Mouse (Mus musculus): ENCODE measurements around the gene Ednrb. TPM values are rescaled to one million over a fixed set of nuclear protein-coding genes. Genes with fewer than 3 reads are reported as not detected.
A peak's percentile ranks its signal among the peaks of the same experiment; 100 is the strongest.

The Ednrb gene
- polyA plus RNA-seq, 1 experiment from 2014 or later = 47.6 TPM

- WGBS = 8% methylated on average over 16 of the region's 16 CpGs
Measured at GRCm38 (mm10) chr14:103842896-103843295, 1.3 kb downstream of the Ednrb start.

GRCm38 (mm10) chr14:103840436-103840835 is 3.8 kb downstream of the Ednrb start:
- Histone ChIP-seq H3K4me3 (peak overlapping the region; percentile 35; the same call in 1 of the 2 replicates), H3K4me1 (peaks cover 11% of the 10 kb centered on the region), H3K27ac (no peak overlapping the region), H3K36me3 (no peaks in the 10 kb centered on the region), H3K27me3 (ENCODE audit: insufficient read depth, poor library complexity, severe bottlenecking) (no peaks in the 10 kb centered on the region), H3K9me3 (no peaks in the 10 kb centered on the region)
- DNase-seq (ENCODE audit: low spot score) = no peak
- whole genome bisulfite sequencing = 79% methylated on average over 2 of the region's 2 CpGs

More at GRCm38 (mm10) chr14:103842896-103843295, 1.3 kb downstream of the Ednrb start:
- H3K27ac ChIP-seq = peak overlapping the region; percentile 82
- peaks cover 11% of the 10 kb centered on the region for H3K4me1 ChIP-seq
- H3K27me3 ChIP-seq (ENCODE audit: insufficient read depth, poor library complexity, severe bottlenecking) = no peaks in the 10 kb centered on the region
- peak overlapping the region; percentile 70 for H3K4me3 ChIP-seq
- H3K36me3 ChIP-seq = no peaks in the 10 kb centered on the region
- DNase-seq (ENCODE audit: low spot score) = no peak
- H3K9me3 ChIP-seq = no peaks in the 10 kb centered on the region

GRCm38 (mm10) chr14:103838887-103839286 is 5.3 kb downstream of the Ednrb start:
- 87% methylated on average over 5 of the region's 5 CpGs for WGBS
- Histone ChIP-seq H3K4me1 (peaks cover 8% of the 10 kb centered on the region), H3K9me3 (no peaks in the 10 kb centered on the region), H3K27ac (no peak overlapping the region), H3K4me3 (no peak overlapping the region), H3K36me3 (no peaks in the 10 kb centered on the region), H3K27me3 (ENCODE audit: insufficient read depth, poor library complexity, severe bottlenecking) (no peaks in the 10 kb centered on the region)
- no peak for DNase-seq (ENCODE audit: low spot score)

- no peaks in the 10 kb centered on the region for H3K9me3 ChIP-seq
- no peaks in the 10 kb centered on the region for H3K36me3 ChIP-seq
- 12% methylated on average over 7 of the region's 7 CpGs for WGBS
- peaks cover 8% of the 10 kb centered on the region for H3K4me1 ChIP-seq
- H3K4me3 ChIP-seq = no peak overlapping the region; the same call in 1 of the 2 replicates
- no peak overlapping the region for H3K27ac ChIP-seq
- no peaks in the 10 kb centered on the region for H3K27me3 ChIP-seq (ENCODE audit: insufficient read depth, poor library complexity, severe bottlenecking)
- DNase-seq (ENCODE audit: low spot score) = no peak
Measured at GRCm38 (mm10) chr14:103834589-103834988, 9.6 kb downstream of the Ednrb start.

- Histone ChIP-seq H3K4me1 (peaks cover 8% of the 10 kb centered on the region), H3K36me3 (no peaks in the 10 kb centered on the region), H3K9me3 (no peaks in the 10 kb centered on the region), H3K4me3 (no peak overlapping the region; the same call in 1 of the 2 replicates), H3K27me3 (ENCODE audit: insufficient read depth, poor library complexity, severe bottlenecking) (no peaks in the 10 kb centered on the region), H3K27ac (no peak overlapping the region)
- 62% methylated on average over 3 of the region's 3 CpGs for WGBS
- DNase-seq (ENCODE audit: low spot score) = no peak
Measured at GRCm38 (mm10) chr14:103834147-103834546, 10.1 kb downstream of the Ednrb start.

GRCm38 (mm10) chr14:103832472-103832871 is 11.7 kb downstream of the Ednrb start:
- H3K27me3 ChIP-seq (ENCODE audit: insufficient read depth, poor library complexity, severe bottlenecking) = no peaks in the 10 kb centered on the region
- no peaks in the 10 kb centered on the region for H3K9me3 ChIP-seq
- H3K4me1 ChIP-seq = peaks cover 8% of the 10 kb centered on the region
- no peak overlapping the region for H3K27ac ChIP-seq
- no peaks in the 10 kb centered on the region for H3K36me3 ChIP-seq
- no peak overlapping the region for H3K4me3 ChIP-seq
- no peak for DNase-seq (ENCODE audit: low spot score)
- WGBS = 44% methylated on average over 4 of the region's 4 CpGs

- 82% methylated on average over 5 of the region's 5 CpGs for WGBS
- Histone ChIP-seq H3K36me3 (no peaks in the 10 kb centered on the region), H3K27me3 (ENCODE audit: insufficient read depth, poor library complexity, severe bottlenecking) (no peaks in the 10 kb centered on the region), H3K27ac (no peak overlapping the region), H3K4me3 (no peak overlapping the region), H3K4me1 (peaks cover 8% of the 10 kb centered on the region), H3K9me3 (no peaks in the 10 kb centered on the region)
- DNase-seq (ENCODE audit: low spot score) = no peak
Measured at GRCm38 (mm10) chr14:103831007-103831406, 13.2 kb downstream of the Ednrb start.

GRCm38 (mm10) chr14:103826343-103826742 is 17.9 kb downstream of the Ednrb start:
- Histone ChIP-seq H3K36me3 (no peaks in the 10 kb centered on the region), H3K9me3 (no peaks in the 10 kb centered on the region), H3K4me1 (no peaks in the 10 kb centered on the region), H3K27ac (no peak overlapping the region), H3K27me3 (ENCODE audit: insufficient read depth, poor library complexity, severe bottlenecking) (no peaks in the 10 kb centered on the region), H3K4me3 (no peak overlapping the region)
- no peak for DNase-seq (ENCODE audit: low spot score)
- WGBS = 87% methylated on average over 9 of the region's 9 CpGs

- Histone ChIP-seq H3K27ac (no peak overlapping the region), H3K4me3 (no peak overlapping the region), H3K36me3 (no peaks in the 10 kb centered on the region), H3K9me3 (no peaks in the 10 kb centered on the region), H3K27me3 (ENCODE audit: insufficient read depth, poor library complexity, severe bottlenecking) (no peaks in the 10 kb centered on the region), H3K4me1 (no peaks in the 10 kb centered on the region)
- 86% methylated on average over 5 of the region's 5 CpGs for WGBS
- DNase-seq (ENCODE audit: low spot score) = no peak
Measured at GRCm38 (mm10) chr14:103825934-103826333, 18.3 kb downstream of the Ednrb start.

GRCm38 (mm10) chr14:103823501-103823900 is 20.7 kb downstream of the Ednrb start:
- Histone ChIP-seq H3K27ac (no peak overlapping the region), H3K4me1 (no peaks in the 10 kb centered on the region), H3K4me3 (no peak overlapping the region), H3K36me3 (peaks cover 8% of the 10 kb centered on the region; the same call in 1 of the 2 replicates), H3K9me3 (no peaks in the 10 kb centered on the region), H3K27me3 (ENCODE audit: insufficient read depth, poor library complexity, severe bottlenecking) (no peaks in the 10 kb centered on the region)
- no peak for DNase-seq (ENCODE audit: low spot score)
- 84% methylated on average over 7 of the region's 7 CpGs for WGBS

- no peaks in the 10 kb centered on the region for H3K4me1 ChIP-seq
- no peaks in the 10 kb centered on the region for H3K27me3 ChIP-seq (ENCODE audit: insufficient read depth, poor library complexity, severe bottlenecking)
- no peak overlapping the region for H3K27ac ChIP-seq
- H3K9me3 ChIP-seq = no peaks in the 10 kb centered on the region
- H3K4me3 ChIP-seq = no peak overlapping the region
- DNase-seq (ENCODE audit: low spot score) = no peak
- 79% methylated on average over 1 of the region's 1 CpGs for whole genome bisulfite sequencing
- H3K36me3 ChIP-seq = peaks cover 8% of the 10 kb centered on the region; the same call in 1 of the 2 replicates
Measured at GRCm38 (mm10) chr14:103822590-103822989, 21.6 kb downstream of the Ednrb start.

- no peak overlapping the region; the same call in 1 of the 2 replicates for H3K27ac ChIP-seq
- no peak overlapping the region for H3K4me3 ChIP-seq
- no peak for DNase-seq (ENCODE audit: low spot score)
- WGBS = 68% methylated on average over 25 of the region's 25 CpGs
- H3K36me3 ChIP-seq = peaks cover 8% of the 10 kb centered on the region; the same call in 1 of the 2 replicates
- H3K27me3 ChIP-seq (ENCODE audit: insufficient read depth, poor library complexity, severe bottlenecking) = no peaks in the 10 kb centered on the region
- no peaks in the 10 kb centered on the region for H3K9me3 ChIP-seq
- peaks cover 5% of the 10 kb centered on the region; the same call in 1 of the 2 replicates for H3K4me1 ChIP-seq
Measured at GRCm38 (mm10) chr14:103816637-103817308, 27.4 kb downstream of the Ednrb start.

GRCm38 (mm10) chr14:103815542-103815941 is 28.7 kb downstream of the Ednrb start:
- WGBS = 51% methylated on average over 16 of the region's 16 CpGs
- DNase-seq (ENCODE audit: low spot score) = no peak
- Histone ChIP-seq H3K9me3 (no peaks in the 10 kb centered on the region), H3K36me3 (peaks cover 5% of the 10 kb centered on the region; the same call in 1 of the 2 replicates), H3K27ac (no peak overlapping the region), H3K4me1 (peaks cover 5% of the 10 kb centered on the region; the same call in 1 of the 2 replicates), H3K27me3 (ENCODE audit: insufficient read depth, poor library complexity, severe bottlenecking) (no peaks in the 10 kb centered on the region), H3K4me3 (no peak overlapping the region)
